Mouse (Mus musculus) monocyte, adult 59 days (primary cell): ENCODE data around the gene Gpr156. TPM values are rescaled to one million over a fixed set of nuclear protein-coding genes. Genes with fewer than 3 reads are reported as not detected.

Experiments
- total RNA-seq, 2 experiments: library from RNA; stranded (reverse); gene quantifications; one replicate each; pipeline ENCODE4 v1.2.4; 2023

Gene Gpr156
- not detected for total RNA-seq

DNA sequence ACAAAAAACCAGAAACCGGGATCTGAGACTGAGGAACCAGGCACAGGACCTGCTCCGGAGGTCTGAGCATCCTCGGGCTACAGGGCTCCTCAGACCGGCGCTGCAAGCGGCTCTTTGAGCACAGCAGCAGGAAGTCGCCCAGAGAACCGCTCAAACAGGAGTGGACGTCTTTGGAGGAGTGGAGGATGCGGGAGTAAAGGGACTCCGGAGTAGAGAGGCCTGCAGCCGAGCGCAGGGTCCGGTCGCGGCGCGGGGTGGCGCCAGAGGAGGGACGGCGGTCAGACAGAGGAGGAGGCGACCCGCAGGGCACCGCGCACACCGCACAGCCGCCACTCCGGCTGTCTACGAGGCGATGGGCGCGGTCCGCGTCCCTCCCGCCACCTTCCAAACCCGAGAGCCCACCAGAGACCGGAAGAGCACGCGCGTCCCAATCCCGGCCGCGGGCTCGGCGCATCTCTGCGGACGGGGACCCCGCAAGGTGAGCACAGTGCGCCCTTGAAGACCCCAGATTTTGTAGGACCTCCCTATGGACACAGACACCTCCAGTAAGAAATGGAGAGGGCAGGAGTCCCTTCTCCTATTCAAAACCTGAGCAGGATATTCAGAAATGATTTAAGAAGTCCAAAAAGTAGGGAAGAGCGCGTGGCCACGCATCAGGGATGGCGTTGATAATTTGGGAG, at the start of gene Gpr156:
Gene Gpr156 (plus strand): TSS at position 359 of the 680 bp plus-strand sequence.

DNA sequence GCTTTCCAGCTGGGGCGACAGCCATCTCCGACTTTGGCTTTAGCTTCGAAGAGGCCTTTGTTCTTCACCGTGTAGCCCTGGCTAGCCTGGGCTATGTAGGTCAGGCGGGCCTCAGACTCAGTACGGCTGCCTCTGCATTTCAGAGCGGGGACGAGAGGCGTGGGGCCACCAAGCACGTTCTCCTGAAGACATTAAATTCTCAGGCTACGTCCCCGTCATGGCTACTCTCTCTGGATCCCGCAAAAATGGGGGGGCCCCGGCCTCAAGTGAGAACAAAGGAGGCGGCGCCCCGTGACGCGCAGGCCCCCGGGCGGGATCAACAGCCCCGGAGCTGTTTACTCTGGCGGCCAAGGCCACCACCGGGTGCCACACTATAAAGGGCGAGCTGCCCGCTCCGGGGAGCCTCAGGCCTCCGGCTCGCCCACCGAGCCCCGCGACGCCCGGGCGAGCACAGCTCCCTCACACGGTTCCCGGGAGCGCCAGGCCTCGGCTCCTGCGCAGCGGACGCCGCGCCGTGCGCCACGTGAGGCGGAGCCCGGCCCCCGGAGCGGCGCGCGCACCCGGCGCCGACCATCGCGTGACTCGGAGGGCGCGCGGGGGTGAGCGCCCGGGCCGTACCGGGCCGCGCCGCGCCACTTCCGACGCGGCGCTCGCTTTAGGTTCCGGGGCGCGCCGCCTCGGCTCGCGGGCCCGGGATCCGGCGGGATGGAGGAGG, 48.3 kb upstream of the Gpr156 start, which contains the start of gene Lrrc58:
Gene Lrrc58 (plus strand): TSS at position 599 of the 715 bp plus-strand sequence.

Other genes starting within 250 kb of the Gpr156 start
- under 1 TPM in 1 of 2 experiments, not detected in 1; 0.47 TPM for gene Fstl1, start 139.6 kb upstream of the Gpr156 start, total RNA-seq
- gene Gm36028, start 55.4 kb upstream of the Gpr156 start, total RNA-seq = not detected
- gene Lrrc58, start 48.1 kb upstream of the Gpr156 start, total RNA-seq = 10 to 100 TPM; 39.3 to 39.6 TPM
- 10 to 100 TPM; 69.1 to 77.4 TPM for gene Gsk3b, start 172.5 kb downstream of the Gpr156 start, total RNA-seq